Mouse (Mus musculus): ENCODE measurements around the gene Vipr1.
A peak's percentile ranks its signal among the peaks of the same experiment; 100 is the strongest.

The Vipr1 gene

GRCm38 (mm10) chr9:121718792-121719318, 76.3 kb downstream of the Vipr1 start, which contains the start of gene Nktr:
Gene Nktr (plus strand): TSS chr9:121719169.
- DNase-seq (ENCODE audit: low spot score) = peak; percentile 98

DNA sequence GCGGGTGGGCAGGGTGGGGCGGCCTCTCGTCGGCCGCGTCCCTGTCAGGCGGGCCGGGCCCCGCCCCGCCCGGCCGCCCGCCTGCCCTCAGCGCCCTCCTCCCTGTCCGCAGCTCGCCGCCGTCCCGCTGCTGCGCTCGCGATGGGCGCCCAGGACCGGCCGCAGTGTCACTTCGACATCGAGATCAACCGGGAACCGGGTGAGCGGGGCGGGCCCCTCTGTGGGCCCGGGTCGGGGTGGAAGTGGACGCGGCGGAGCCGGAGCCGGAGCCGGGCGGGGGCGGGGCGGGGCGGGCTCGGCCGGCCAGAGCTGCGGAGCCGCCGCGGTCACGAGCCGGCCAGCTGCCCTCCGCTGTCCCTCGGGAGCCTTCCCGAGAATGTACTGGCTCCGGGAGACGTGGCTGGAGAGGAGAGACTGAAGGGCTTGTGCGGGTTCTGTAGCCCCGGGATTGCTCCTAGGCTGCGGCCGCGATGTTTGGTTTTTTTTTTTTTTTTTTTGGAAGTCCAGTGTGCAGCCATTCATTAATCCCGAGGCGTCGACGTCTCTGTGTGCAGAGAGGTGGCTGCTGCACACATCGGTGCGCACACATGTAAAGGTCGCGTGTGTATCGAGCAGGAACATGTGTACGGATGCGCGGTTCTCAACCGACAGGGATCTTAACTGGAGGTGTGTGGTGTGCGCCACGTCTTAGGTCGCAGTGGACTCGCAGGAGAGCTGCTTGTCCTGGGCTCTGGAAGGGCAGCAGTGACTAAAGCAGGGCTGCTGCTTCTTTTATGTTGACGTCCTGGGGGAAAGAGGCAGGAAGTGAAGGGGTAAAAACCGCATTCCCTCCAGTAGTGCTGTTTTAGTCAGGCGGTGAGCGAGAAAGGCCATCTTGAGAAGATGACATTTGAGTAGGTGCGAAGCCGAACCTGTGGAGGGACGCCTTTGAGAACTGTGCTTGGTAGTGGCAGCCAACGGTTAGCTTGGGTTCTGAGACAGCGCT, 77.1 kb downstream of the Vipr1 start:
- DNase-seq (ENCODE audit: low spot score) = peak; percentile 17
